Mouse (Mus musculus): ENCODE data around the gene Arhgef1. TPM values are rescaled to one million over a fixed set of nuclear protein-coding genes. Genes with fewer than 3 reads are reported as not detected.
"Not testable (repeated sequence)": the region's sequence is repeated elsewhere in the genome, so short reads cannot be mapped to it uniquely, and the experiment has no call there.

Gene Arhgef1
- polyA plus RNA-seq, 1 experiment: 20.6 TPM

- Histone ChIP-seq H3K4me3 (replicated peaks) (peak overlapping the region; percentile 90), H3K4me1 (ENCODE audit: control insufficient read depth) (peaks cover 51% of the 10 kb centered on the region), H3K27me3 (ENCODE audit: control insufficient read depth) (no peaks in the 10 kb centered on the region), H3K36me3 (ENCODE audit: control insufficient read depth) (peaks cover 70% of the 10 kb centered on the region), H3K9me3 (ENCODE audit: control insufficient read depth, low read length) (no peaks in the 10 kb centered on the region)
- TF ChIP-seq GATA1 (IDR thresholded peaks at IDR 0.05; ENCODE audit: low read length): no peak
- no peak for TF ChIP-seq TAL1 (IDR thresholded peaks at IDR 0.05; ENCODE audit: low read length)
These were observed 15.6 kb upstream of the Arhgef1 start for GRCm38 (mm10) chr7:24887096-24887495.

- H3K4me1 ChIP-seq (ENCODE audit: control insufficient read depth): peaks cover 36% of the 10 kb centered on the region
- no peaks in the 10 kb centered on the region for H3K9me3 ChIP-seq (ENCODE audit: control insufficient read depth, low read length)
- no peak for TF ChIP-seq GATA1 (IDR thresholded peaks at IDR 0.05; ENCODE audit: low read length)
- H3K36me3 ChIP-seq (ENCODE audit: control insufficient read depth): peaks cover 72% of the 10 kb centered on the region
- no peak overlapping the region for H3K4me3 ChIP-seq (replicated peaks)
- H3K27me3 ChIP-seq (ENCODE audit: control insufficient read depth): no peaks in the 10 kb centered on the region
These were observed 13.1 kb upstream of the Arhgef1 start for GRCm38 (mm10) chr7:24889431-24890220.

GRCm38 (mm10) chr7:24890281-24891216 lies 12.2 kb upstream of the Arhgef1 start:
- H3K4me1 ChIP-seq (ENCODE audit: control insufficient read depth): peaks cover 29% of the 10 kb centered on the region
- no peaks in the 10 kb centered on the region for H3K9me3 ChIP-seq (ENCODE audit: control insufficient read depth, low read length)
- peaks cover 63% of the 10 kb centered on the region for H3K36me3 ChIP-seq (ENCODE audit: control insufficient read depth)
- no peak for TF ChIP-seq GATA1 (IDR thresholded peaks at IDR 0.05; ENCODE audit: low read length)
- TF ChIP-seq TAL1 (IDR thresholded peaks at IDR 0.05; ENCODE audit: low read length): no peak
- no peaks in the 10 kb centered on the region for H3K27me3 ChIP-seq (ENCODE audit: control insufficient read depth)
- no peak overlapping the region for H3K4me3 ChIP-seq (replicated peaks)

- Histone ChIP-seq H3K9me3 (ENCODE audit: control insufficient read depth, low read length) (no peaks in the 10 kb centered on the region), H3K4me1 (ENCODE audit: control insufficient read depth) (peaks cover 19% of the 10 kb centered on the region), H3K36me3 (ENCODE audit: control insufficient read depth) (peaks cover 54% of the 10 kb centered on the region), H3K27me3 (ENCODE audit: control insufficient read depth) (no peaks in the 10 kb centered on the region), H3K4me3 (replicated peaks) (no peak overlapping the region)
- no peak for TF ChIP-seq TAL1 (IDR thresholded peaks at IDR 0.05; ENCODE audit: low read length)
- TF ChIP-seq GATA1 (IDR thresholded peaks at IDR 0.05; ENCODE audit: low read length): no peak
These were observed 11.2 kb upstream of the Arhgef1 start for GRCm38 (mm10) chr7:24891241-24892124.

- H3K27me3 ChIP-seq (ENCODE audit: control insufficient read depth): no peaks in the 10 kb centered on the region
- H3K4me1 ChIP-seq (ENCODE audit: control insufficient read depth): peaks cover 14% of the 10 kb centered on the region
- peaks cover 47% of the 10 kb centered on the region for H3K36me3 ChIP-seq (ENCODE audit: control insufficient read depth)
- H3K4me3 ChIP-seq (replicated peaks): no peak overlapping the region
- TF ChIP-seq TAL1 (IDR thresholded peaks at IDR 0.05; ENCODE audit: low read length) (no peak), GATA1 (IDR thresholded peaks at IDR 0.05; ENCODE audit: low read length) (no peak)
- H3K9me3 ChIP-seq (ENCODE audit: control insufficient read depth, low read length): no peaks in the 10 kb centered on the region
These were observed 10.6 kb upstream of the Arhgef1 start for GRCm38 (mm10) chr7:24892125-24892583.

GRCm38 (mm10) chr7:24895749-24896148 lies 7.0 kb upstream of the Arhgef1 start:
- not testable (repeated sequence) for H3K4me1 ChIP-seq (ENCODE audit: control insufficient read depth); H3K27me3 ChIP-seq (ENCODE audit: control insufficient read depth); H3K4me3 ChIP-seq (replicated peaks); H3K9me3 ChIP-seq (ENCODE audit: control insufficient read depth, low read length)
- peaks cover 11% of the 10 kb centered on the region for H3K36me3 ChIP-seq (ENCODE audit: control insufficient read depth)

- Histone ChIP-seq H3K27me3 (ENCODE audit: control insufficient read depth) (no peaks in the 10 kb centered on the region), H3K36me3 (ENCODE audit: control insufficient read depth) (peaks cover 6% of the 10 kb centered on the region)
- TF ChIP-seq GATA1 (IDR thresholded peaks at IDR 0.05; ENCODE audit: low read length) (no peak), TAL1 (IDR thresholded peaks at IDR 0.05; ENCODE audit: low read length) (no peak)
These were observed 6.4 kb upstream of the Arhgef1 start for GRCm38 (mm10) chr7:24896269-24896668.

GRCm38 (mm10) chr7:24897224-24897623 lies 5.5 kb upstream of the Arhgef1 start, which contains the start of gene Cd79a:
Cd79a (plus strand) TSS chr7:24897381.
- H3K27me3 ChIP-seq (ENCODE audit: control insufficient read depth): no peaks in the 10 kb centered on the region
- H3K4me3 ChIP-seq (replicated peaks): no peak within 1 kb of the TSS
- no peak for TF ChIP-seq GATA1 (IDR thresholded peaks at IDR 0.05; ENCODE audit: low read length)
- TF ChIP-seq TAL1 (IDR thresholded peaks at IDR 0.05; ENCODE audit: low read length): no peak
- no peaks in the 10 kb centered on the region for H3K9me3 ChIP-seq (ENCODE audit: control insufficient read depth, low read length)
- H3K36me3 ChIP-seq (ENCODE audit: control insufficient read depth): peaks cover 2% of the 10 kb centered on the region
- peaks cover 20% of the 10 kb centered on the region for H3K4me1 ChIP-seq (ENCODE audit: control insufficient read depth)

More at GRCm38 (mm10) chr7:24896269-24896668, 6.4 kb upstream of the Arhgef1 start:
- no peak overlapping the region for H3K4me3 ChIP-seq (replicated peaks)
- peaks cover 12% of the 10 kb centered on the region for H3K4me1 ChIP-seq (ENCODE audit: control insufficient read depth)
- no peaks in the 10 kb centered on the region for H3K9me3 ChIP-seq (ENCODE audit: control insufficient read depth, low read length)

All from erythroblast, embryonic 14.5 days (primary cell).